Mouse (Mus musculus) 3134 (cell line): Measurements from ENCODE around the gene Tet1.
"Not testable (repeated sequence)": the region's sequence is repeated elsewhere in the genome, so short reads cannot be mapped to it uniquely, and the experiment has no call there.

Source experiments
- DNase-seq: peaks from one replicate; pipeline ENCODE4 v3.0.0-alpha.2; 2011; ENCODE audit warnings: low spot score; ENCODE audit not compliant: insufficient read length; ENCODE audit errors: extremely low read depth

The Tet1 gene

GRCm38 (mm10) chr10:62908896-62909295 is at the start of gene Tet1:
TSS of gene Tet1 (minus strand) at chr10:62908996.
- DNase-seq = not testable (repeated sequence)

- DNase-seq = no peak
Measured at GRCm38 (mm10) chr10:62948551-62948950, 39.8 kb upstream of the Tet1 start.

- DNase-seq = peak; percentile 93
Measured at GRCm38 (mm10) chr10:62946738-62947471, 38.1 kb upstream of the Tet1 start, which contains the start of gene Dna2. TSS of gene Dna2 (plus strand) at chr10:62947026.

GRCm38 (mm10) chr10:62944975-62945580 is 36.3 kb upstream of the Tet1 start:
- no peak for DNase-seq

GRCm38 (mm10) chr10:62932381-62932780 is 23.6 kb upstream of the Tet1 start:
- no peak for DNase-seq

- no peak for DNase-seq
Measured at GRCm38 (mm10) chr10:62924096-62924635, 15.4 kb upstream of the Tet1 start.

GRCm38 (mm10) chr10:62920766-62921156 is 12.0 kb upstream of the Tet1 start:
- DNase-seq = no peak

- peak; percentile 91 for DNase-seq
Measured at GRCm38 (mm10) chr10:62919925-62920765, 11.3 kb upstream of the Tet1 start, which contains the start of gene Slc25a16. TSS of gene Slc25a16 (plus strand) at chr10:62920633.

GRCm38 (mm10) chr10:62918985-62919384 is 10.2 kb upstream of the Tet1 start:
- no peak for DNase-seq

- no peak for DNase-seq
Measured at GRCm38 (mm10) chr10:62911120-62911519, 2.3 kb upstream of the Tet1 start.

GRCm38 (mm10) chr10:62906336-62906735 is 2.5 kb downstream of the Tet1 start:
- DNase-seq = no peak

GRCm38 (mm10) chr10:62902829-62903228 is 6.0 kb downstream of the Tet1 start:
- DNase-seq = no peak

- DNase-seq = no peak
Measured at GRCm38 (mm10) chr10:62901826-62902225, 7.0 kb downstream of the Tet1 start.

- DNase-seq = no peak
Measured at GRCm38 (mm10) chr10:62900144-62900543, 8.7 kb downstream of the Tet1 start.

GRCm38 (mm10) chr10:62898061-62898460 is 10.7 kb downstream of the Tet1 start:
- no peak for DNase-seq

- no peak for DNase-seq
Measured at GRCm38 (mm10) chr10:62897437-62897836, 11.4 kb downstream of the Tet1 start.

GRCm38 (mm10) chr10:62896774-62897173 is 12.0 kb downstream of the Tet1 start:
- no peak for DNase-seq

GRCm38 (mm10) chr10:62896035-62896434 is 12.8 kb downstream of the Tet1 start:
- DNase-seq = no peak

GRCm38 (mm10) chr10:62895386-62895785 is 13.4 kb downstream of the Tet1 start:
- DNase-seq = no peak

- DNase-seq = no peak
Measured at GRCm38 (mm10) chr10:62894447-62894846, 14.3 kb downstream of the Tet1 start.

GRCm38 (mm10) chr10:62893356-62893884 is 15.4 kb downstream of the Tet1 start:
- no peak for DNase-seq
